Mouse (Mus musculus): ENCODE data around the gene Ndufs5. TPM values are rescaled to one million over a fixed set of nuclear protein-coding genes. Genes with fewer than 3 reads are reported as not detected.

The Ndufs5 gene
- polyA plus RNA-seq (2014; fragmentation: Nextera tagmentation; extraction: Ambion mirVana) = 485 and 586 TPM in 2 replicates

DNA sequence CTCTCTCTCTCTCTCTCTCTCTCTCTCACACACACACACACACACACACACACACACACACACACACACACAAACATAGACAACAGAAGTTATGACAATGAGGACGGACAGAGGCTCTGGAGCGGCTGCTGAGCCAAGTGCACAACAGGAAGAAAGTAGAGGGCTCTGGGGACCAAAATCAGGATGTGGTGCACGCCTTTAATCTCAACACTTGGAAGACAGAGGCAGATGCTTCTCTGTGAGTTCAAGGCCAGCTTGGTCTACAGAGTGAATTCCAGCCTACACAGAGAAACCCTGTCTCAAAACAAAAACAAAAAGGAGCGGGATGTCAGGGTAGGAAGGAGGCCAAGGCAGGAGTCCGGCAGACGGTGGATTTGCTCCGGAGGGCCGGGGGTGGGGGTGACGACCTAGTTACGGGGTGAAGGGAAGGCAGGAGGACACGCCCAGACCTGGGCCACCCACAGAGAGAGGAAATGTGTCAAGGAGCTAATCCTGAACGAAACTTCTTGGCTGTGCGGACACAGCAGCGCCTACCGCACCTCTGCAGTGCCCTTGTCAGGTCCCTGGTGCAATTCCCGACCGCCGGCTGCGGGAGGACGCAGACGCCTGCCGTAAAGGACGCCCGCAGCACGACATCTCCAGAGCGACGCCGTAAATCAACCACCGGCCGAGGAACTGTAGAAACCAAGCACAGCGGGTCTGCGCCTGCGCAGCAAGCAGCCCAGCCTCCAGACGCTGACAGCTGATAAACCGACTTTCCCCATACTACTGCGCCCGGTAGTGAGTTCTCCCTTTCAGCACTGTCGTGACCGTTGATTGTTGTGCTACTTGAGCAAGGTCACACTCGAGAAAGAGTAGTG lies at the start of gene Ndufs5:
Ndufs5 (minus strand) TSS at position 629 of the 860 bp plus-strand sequence.
- peak; percentile 96 for ATAC-seq (ENCODE audit: low read depth)
- H3K9ac ChIP-seq (replicated peaks; ENCODE audit: low read depth, low read length) = peak within 1 kb of the TSS; percentile 84
- peaks cover 4% of the 10 kb centered on the region; the same call in 1 of the 2 replicates for H3K4me1 ChIP-seq (ENCODE audit: control insufficient read depth, insufficient read depth, low read length)
- peaks cover 12% of the 10 kb centered on the region for H3K36me3 ChIP-seq (ENCODE audit: control insufficient read depth, insufficient read depth, low read length)
- no peaks in the 10 kb centered on the region for H3K9me3 ChIP-seq (ENCODE audit: control insufficient read depth, low read length)
- H3K4me3 ChIP-seq (ENCODE audit: low read depth, low read length) = peak within 1 kb of the TSS; percentile 72
- H3K27ac ChIP-seq (ENCODE audit: low read depth, low read length) = peak within 1 kb of the TSS; percentile 50; the same call in 1 of the 2 replicates
- H3K4me2 ChIP-seq (ENCODE audit: low read depth, low read length) = peak within 1 kb of the TSS; percentile 78
- H3K27me3 ChIP-seq (ENCODE audit: control insufficient read depth, insufficient read depth, low read length) = no peaks in the 10 kb centered on the region
- 1% methylated on average over 40 of the region's 40 CpGs for WGBS

DNA sequence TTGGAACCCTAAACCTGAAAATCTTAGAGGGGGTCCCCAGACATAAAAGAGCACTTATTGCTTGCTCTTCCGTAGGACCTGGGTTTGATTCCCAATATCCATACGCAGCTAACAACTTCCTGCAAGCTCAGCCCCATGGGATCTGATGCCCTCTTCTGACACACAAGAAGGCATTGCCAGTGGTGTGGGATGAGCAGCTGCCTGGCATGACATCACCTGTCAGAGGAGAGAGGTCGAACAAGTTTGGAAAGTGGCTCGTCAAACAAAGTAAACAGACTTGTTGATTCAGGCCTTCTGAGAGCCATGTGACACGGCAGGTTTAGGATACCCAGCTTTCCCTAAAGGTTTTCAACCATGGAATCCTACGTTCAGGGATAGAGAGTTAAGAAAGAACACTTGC lies 47.1 kb upstream of the Ndufs5 start:
- no peak overlapping the region for H3K27ac ChIP-seq (ENCODE audit: low read depth, low read length)
- no peak for ATAC-seq (ENCODE audit: low read depth)
- H3K9me3 ChIP-seq (ENCODE audit: control insufficient read depth, low read length) = no peaks in the 10 kb centered on the region
- no peaks in the 10 kb centered on the region for H3K4me1 ChIP-seq (ENCODE audit: control insufficient read depth, insufficient read depth, low read length)
- no peak overlapping the region for H3K9ac ChIP-seq (replicated peaks; ENCODE audit: low read depth, low read length)
- WGBS = 81% methylated on average over 6 of the region's 6 CpGs
- H3K4me3 ChIP-seq (ENCODE audit: low read depth, low read length) = no peak overlapping the region
- H3K27me3 ChIP-seq (ENCODE audit: control insufficient read depth, insufficient read depth, low read length) = no peaks in the 10 kb centered on the region
- H3K36me3 ChIP-seq (ENCODE audit: control insufficient read depth, insufficient read depth, low read length) = no peaks in the 10 kb centered on the region
- no peak overlapping the region for H3K4me2 ChIP-seq (ENCODE audit: low read depth, low read length)

DNA sequence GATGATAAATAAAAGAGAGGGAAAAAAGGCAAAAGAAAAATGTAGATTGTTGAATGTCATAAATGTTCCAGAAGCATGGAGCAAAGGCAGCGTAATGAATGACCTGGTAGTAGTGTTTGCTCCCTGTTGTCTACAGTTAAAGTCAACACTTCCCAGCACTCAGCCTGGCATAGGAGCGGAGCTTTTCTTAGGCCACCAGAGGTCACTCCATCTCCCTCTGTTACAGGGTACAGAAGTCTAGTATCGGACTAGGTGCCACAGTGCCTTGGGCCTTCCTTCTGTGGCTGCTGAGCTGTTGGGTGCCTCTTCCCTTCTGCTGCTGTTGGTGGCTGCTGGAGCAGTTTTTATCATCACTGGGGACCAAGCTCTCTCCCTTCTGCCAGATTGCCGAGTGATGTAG lies 40.3 kb upstream of the Ndufs5 start:
- H3K4me2 ChIP-seq (ENCODE audit: low read depth, low read length) = no peak overlapping the region
- no peak overlapping the region for H3K9ac ChIP-seq (replicated peaks; ENCODE audit: low read depth, low read length)
- no peaks in the 10 kb centered on the region for H3K9me3 ChIP-seq (ENCODE audit: control insufficient read depth, low read length)
- WGBS = 55% methylated on average over 4 of the region's 4 CpGs
- no peak for ATAC-seq (ENCODE audit: low read depth)
- H3K27me3 ChIP-seq (ENCODE audit: control insufficient read depth, insufficient read depth, low read length) = no peaks in the 10 kb centered on the region
- no peaks in the 10 kb centered on the region for H3K36me3 ChIP-seq (ENCODE audit: control insufficient read depth, insufficient read depth, low read length)
- no peaks in the 10 kb centered on the region for H3K4me1 ChIP-seq (ENCODE audit: control insufficient read depth, insufficient read depth, low read length)
- no peak overlapping the region for H3K4me3 ChIP-seq (ENCODE audit: low read depth, low read length)
- no peak overlapping the region for H3K27ac ChIP-seq (ENCODE audit: low read depth, low read length)

DNA sequence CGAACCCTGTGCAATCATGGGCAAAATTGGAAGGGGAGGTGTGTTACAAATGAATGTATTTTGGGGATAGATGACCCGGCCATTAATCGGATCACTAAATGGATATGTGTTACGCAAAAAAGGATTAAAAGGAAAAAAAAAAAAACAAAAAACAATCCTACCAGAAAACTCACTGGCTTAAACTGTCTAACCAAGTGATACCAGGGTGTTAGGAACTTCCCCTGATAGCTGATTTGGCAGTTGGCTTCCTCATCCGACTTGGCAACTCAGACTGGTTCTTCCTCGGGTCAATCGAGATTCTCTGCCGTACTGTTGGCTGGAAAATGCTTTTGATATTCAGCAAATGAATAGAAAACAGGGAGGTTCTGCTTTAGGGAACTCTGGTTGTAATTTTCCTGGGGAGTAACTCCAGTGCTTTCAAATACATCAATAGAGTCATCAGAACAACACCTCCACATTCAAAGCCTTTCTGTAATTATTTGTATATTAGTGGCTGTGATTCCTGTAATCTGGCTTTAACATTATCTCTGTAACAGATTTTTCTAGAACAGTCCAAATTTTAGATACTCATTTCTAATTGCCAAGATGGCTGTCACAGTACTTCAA lies 32.8 kb upstream of the Ndufs5 start:
- peak overlapping the region; percentile 99 for H3K4me3 ChIP-seq (ENCODE audit: low read depth, low read length)
- H3K4me1 ChIP-seq (ENCODE audit: control insufficient read depth, insufficient read depth, low read length) = peaks cover 12% of the 10 kb centered on the region
- peak overlapping the region; percentile 93; the same call in 1 of the 2 replicates for H3K9ac ChIP-seq (replicated peaks; ENCODE audit: low read depth, low read length)
- no peak for ATAC-seq (ENCODE audit: low read depth)
- no peaks in the 10 kb centered on the region for H3K27me3 ChIP-seq (ENCODE audit: control insufficient read depth, insufficient read depth, low read length)
- H3K9me3 ChIP-seq (ENCODE audit: control insufficient read depth, low read length) = no peaks in the 10 kb centered on the region
- H3K4me2 ChIP-seq (ENCODE audit: low read depth, low read length) = peak overlapping the region; percentile 59
- 1% methylated on average over 8 of the region's 8 CpGs for WGBS
- no peaks in the 10 kb centered on the region for H3K36me3 ChIP-seq (ENCODE audit: control insufficient read depth, insufficient read depth, low read length)
- peak overlapping the region; percentile 29; the same call in 1 of the 2 replicates for H3K27ac ChIP-seq (ENCODE audit: low read depth, low read length)

DNA sequence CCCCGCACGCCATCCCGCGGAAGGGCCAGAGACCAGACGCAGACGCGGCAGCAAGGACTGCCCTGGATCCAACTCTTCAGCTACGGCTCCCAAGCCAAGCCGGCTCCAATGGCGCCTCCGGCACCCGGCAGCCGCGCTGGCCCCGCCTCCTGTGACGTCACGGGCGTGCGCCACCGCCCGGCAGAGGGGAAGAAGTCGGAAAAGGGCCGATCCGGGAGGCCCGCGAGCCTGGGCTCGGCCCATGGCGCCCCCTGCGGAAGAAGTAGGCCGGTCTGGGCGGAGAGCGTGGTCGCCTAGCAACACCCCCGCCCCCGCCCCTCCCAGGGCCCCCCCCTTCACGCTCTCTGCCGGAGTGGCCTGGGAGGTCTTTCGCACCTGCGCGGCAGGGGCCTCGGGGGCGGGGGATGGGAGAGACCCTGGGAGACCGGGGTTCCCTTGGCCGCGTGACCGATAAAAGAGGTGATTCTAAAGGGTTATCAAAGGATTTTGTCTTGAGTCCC lies 32.2 kb upstream of the Ndufs5 start, which contains the start of gene Akirin1:
Akirin1 (minus strand) TSS at position 194 of the 500 bp plus-strand sequence.
- no peaks in the 10 kb centered on the region for H3K9me3 ChIP-seq (ENCODE audit: control insufficient read depth, low read length)
- H3K4me3 ChIP-seq (ENCODE audit: low read depth, low read length) = peak within 1 kb of the TSS; percentile 99
- H3K4me1 ChIP-seq (ENCODE audit: control insufficient read depth, insufficient read depth, low read length) = peaks cover 12% of the 10 kb centered on the region
- peak within 1 kb of the TSS; percentile 93 for H3K27ac ChIP-seq (ENCODE audit: low read depth, low read length)
- no peaks in the 10 kb centered on the region for H3K36me3 ChIP-seq (ENCODE audit: control insufficient read depth, insufficient read depth, low read length)
- H3K9ac ChIP-seq (replicated peaks; ENCODE audit: low read depth, low read length) = peak within 1 kb of the TSS; percentile 93
- peak within 1 kb of the TSS; percentile 78 for H3K4me2 ChIP-seq (ENCODE audit: low read depth, low read length)
- ATAC-seq (ENCODE audit: low read depth) = peak; percentile 99
- H3K27me3 ChIP-seq (ENCODE audit: control insufficient read depth, insufficient read depth, low read length) = no peaks in the 10 kb centered on the region
- under 1% methylated on average over 29 of the region's 46 CpGs for WGBS

DNA sequence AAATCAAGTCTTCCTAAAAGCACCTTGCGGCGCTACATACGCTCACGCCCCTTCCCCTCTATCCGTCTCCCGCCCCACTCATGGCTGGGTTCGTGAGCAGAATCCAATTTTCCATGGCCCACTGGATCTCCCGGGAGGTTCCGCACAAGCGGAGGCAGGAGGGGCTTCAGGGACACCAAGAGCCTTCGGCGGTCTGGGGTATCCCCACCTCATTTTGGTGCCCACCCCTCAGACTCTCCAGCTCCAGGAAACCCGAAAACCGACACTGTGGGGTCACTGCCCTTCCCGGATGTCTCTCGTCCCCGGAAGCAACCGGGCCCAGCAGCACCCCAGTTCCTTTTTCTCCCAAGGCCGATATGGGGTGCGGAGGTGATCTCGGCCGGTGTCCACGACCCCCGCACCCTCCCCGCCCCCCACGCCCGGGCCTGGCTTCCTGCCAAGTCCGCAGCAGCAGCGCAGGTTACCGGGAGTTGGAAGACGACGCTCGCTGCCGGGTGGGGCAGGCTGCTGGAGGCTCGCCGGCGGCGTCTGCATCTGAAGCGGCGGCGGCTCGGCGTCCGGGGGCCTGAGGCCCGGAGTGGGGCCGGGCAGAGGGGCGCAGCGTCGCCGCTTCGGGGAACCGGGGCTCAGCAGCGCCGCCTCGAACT lies 31.6 kb upstream of the Ndufs5 start:
- Histone ChIP-seq H3K36me3 (ENCODE audit: control insufficient read depth, insufficient read depth, low read length) (no peaks in the 10 kb centered on the region), H3K4me2 (ENCODE audit: low read depth, low read length) (peak overlapping the region; percentile 78), H3K9me3 (ENCODE audit: control insufficient read depth, low read length) (no peaks in the 10 kb centered on the region), H3K27me3 (ENCODE audit: control insufficient read depth, insufficient read depth, low read length) (no peaks in the 10 kb centered on the region), H3K9ac (replicated peaks; ENCODE audit: low read depth, low read length) (peak overlapping the region; percentile 93), H3K4me1 (ENCODE audit: control insufficient read depth, insufficient read depth, low read length) (peaks cover 12% of the 10 kb centered on the region), H3K27ac (ENCODE audit: low read depth, low read length) (peak overlapping the region; percentile 93), H3K4me3 (ENCODE audit: low read depth, low read length) (peak overlapping the region; percentile 99)
- ATAC-seq (ENCODE audit: low read depth) = peak; percentile 28
- 0% methylated on average over 52 of the region's 55 CpGs for WGBS

DNA sequence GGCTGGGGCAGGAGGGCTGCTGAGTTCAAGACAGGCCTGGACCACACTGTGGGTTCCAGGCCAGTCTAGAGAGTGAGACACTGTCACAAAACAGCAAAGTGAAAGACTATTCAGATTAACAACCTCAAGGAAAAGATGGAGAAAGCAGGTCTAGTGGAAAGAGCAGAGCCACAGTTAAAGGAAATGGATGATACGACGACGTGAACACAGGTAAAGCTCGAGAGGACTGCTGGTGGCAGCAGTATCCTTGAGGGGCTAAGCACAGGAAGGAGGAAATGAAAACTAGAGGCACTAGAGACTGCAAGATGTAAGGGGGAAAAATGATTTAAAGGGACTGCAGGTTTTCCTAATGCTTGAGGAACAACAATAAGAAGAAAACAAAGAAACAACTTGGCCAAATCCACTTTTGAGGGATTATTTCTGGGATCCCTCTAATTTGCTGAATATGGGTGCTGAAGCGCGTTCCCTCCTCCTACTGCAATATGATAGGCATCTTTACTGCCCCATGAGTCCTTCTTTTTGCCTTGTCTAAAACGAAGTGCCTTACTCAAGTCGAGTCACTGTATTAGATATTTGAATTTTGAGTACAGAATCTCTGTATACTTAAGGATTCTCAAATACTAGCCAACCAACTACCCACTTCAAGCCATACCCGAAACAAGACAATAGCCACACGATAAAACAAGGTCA lies 30.9 kb upstream of the Ndufs5 start:
- H3K27me3 ChIP-seq (ENCODE audit: control insufficient read depth, insufficient read depth, low read length) = no peaks in the 10 kb centered on the region
- H3K36me3 ChIP-seq (ENCODE audit: control insufficient read depth, insufficient read depth, low read length) = no peaks in the 10 kb centered on the region
- WGBS = 11% methylated on average over 10 of the region's 10 CpGs
- H3K9ac ChIP-seq (replicated peaks; ENCODE audit: low read depth, low read length) = peak overlapping the region; percentile 93
- peak overlapping the region; percentile 93; the same call in 1 of the 2 replicates for H3K27ac ChIP-seq (ENCODE audit: low read depth, low read length)
- H3K4me1 ChIP-seq (ENCODE audit: control insufficient read depth, insufficient read depth, low read length) = peaks cover 12% of the 10 kb centered on the region
- no peak for ATAC-seq (ENCODE audit: low read depth)
- H3K4me2 ChIP-seq (ENCODE audit: low read depth, low read length) = peak overlapping the region; percentile 78
- peak overlapping the region; percentile 99 for H3K4me3 ChIP-seq (ENCODE audit: low read depth, low read length)
- no peaks in the 10 kb centered on the region for H3K9me3 ChIP-seq (ENCODE audit: control insufficient read depth, low read length)

DNA sequence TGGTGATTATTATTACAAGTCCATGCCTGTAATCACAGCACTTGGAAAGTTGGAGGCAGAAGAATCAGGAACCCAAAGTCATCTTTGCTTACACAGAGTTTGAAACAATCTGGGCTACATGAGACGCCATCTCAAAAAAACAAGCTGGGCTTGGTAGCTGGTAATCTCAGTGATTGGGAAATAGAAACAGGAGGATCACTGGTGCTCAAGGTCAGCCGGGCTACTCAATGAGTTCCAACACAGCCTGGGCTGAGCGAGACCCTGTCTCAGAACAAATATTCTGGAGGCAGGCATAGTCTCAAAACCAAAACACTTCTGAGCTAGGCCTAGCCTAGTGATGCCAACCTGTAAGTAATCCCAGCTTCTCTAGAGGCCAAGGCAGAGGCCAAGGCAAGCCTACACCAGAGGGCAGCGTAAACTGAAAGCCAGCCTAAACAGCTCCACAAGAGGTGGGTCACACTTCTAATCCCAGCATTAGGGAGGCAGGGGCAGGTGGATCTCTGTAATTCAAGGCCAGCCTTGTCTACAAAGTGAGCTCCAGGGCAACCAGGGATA lies 27.3 kb upstream of the Ndufs5 start:
- Histone ChIP-seq H3K4me1 (ENCODE audit: control insufficient read depth, insufficient read depth, low read length) (peaks cover 12% of the 10 kb centered on the region), H3K27ac (ENCODE audit: low read depth, low read length) (no peak overlapping the region), H3K36me3 (ENCODE audit: control insufficient read depth, insufficient read depth, low read length) (peaks cover 15% of the 10 kb centered on the region), H3K9me3 (ENCODE audit: control insufficient read depth, low read length) (no peaks in the 10 kb centered on the region), H3K27me3 (ENCODE audit: control insufficient read depth, insufficient read depth, low read length) (no peaks in the 10 kb centered on the region), H3K4me3 (ENCODE audit: low read depth, low read length) (no peak overlapping the region), H3K9ac (replicated peaks; ENCODE audit: low read depth, low read length) (no peak overlapping the region), H3K4me2 (ENCODE audit: low read depth, low read length) (no peak overlapping the region)
- WGBS = 94% methylated on average over 4 of the region's 4 CpGs
- ATAC-seq (ENCODE audit: low read depth) = no peak
